Mouse (Mus musculus): Measurements from ENCODE around the gene Olfr1393. TPM values are rescaled to one million over a fixed set of nuclear protein-coding genes. Genes with fewer than 3 reads are reported as not detected.

Gene Olfr1393
- total and polyA plus RNA-seq, 3 experiments: 0.39 to 1.8 (median 0.39) TPM

DNA sequence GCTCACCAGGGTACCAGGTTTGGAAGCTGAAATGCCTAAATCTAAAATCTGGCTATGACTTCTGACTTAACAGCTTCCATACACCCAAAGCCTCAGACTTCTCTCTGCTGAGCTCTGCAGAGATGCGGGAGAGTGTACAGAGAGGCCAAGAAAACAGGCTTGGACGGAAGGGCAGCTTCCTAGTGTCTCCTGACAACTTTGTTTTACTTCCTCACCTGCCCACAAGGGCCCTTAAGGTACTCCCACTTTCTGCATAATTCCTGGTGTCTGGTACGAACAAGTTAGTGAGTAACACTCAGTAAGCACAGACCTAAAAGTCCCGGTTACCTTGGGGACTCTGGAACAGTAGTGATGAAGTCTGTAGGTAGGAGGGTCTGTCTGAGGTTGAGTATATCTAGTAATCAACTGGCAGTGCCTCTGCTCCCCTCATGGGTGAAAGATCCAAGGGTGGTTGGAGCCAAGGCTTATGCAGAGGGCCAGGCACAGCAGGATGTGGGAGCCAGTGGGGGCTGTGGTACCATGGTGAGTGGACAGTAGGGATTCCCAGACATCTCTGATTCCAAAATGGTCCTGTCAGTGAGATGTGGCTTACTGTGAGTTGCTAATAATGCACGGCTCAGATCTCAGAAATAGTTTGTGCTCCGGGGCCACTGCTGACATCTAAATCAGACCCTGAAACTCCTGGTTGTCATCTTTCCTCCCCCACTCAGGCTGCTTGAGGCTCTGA, 29.0 kb upstream of the Olfr1393 start:
- Histone ChIP-seq H3K4me3 (no peak overlapping the region), H3K27me3 (ENCODE audit: control insufficient read depth, insufficient read depth, low read length) (no peaks in the 10 kb centered on the region), H3K9ac (ENCODE audit: low read depth, low read length) (peak overlapping the region; percentile 7; the same call in 1 of the 2 replicates), H3K79me2 (replicated peaks; ENCODE audit: control insufficient read depth, insufficient read depth, low read length) (peaks cover 5% of the 10 kb centered on the region; the same call in 1 of the 2 replicates), H3K27ac (peak overlapping the region; percentile 99), H3K36me3 (ENCODE audit: control insufficient read depth, insufficient read depth, low read length) (peaks cover 25% of the 10 kb centered on the region), H3K4me1 (ENCODE audit: control insufficient read depth, insufficient read depth, low read length) (peaks cover 36% of the 10 kb centered on the region)
- 56% methylated on average over 6 of the region's 6 CpGs for WGBS
- TF ChIP-seq CTCF (IDR thresholded peaks at IDR 0.05) (no peak), EP300 (IDR thresholded peaks at IDR 0.05; ENCODE audit: insufficient read depth, low read depth, low read length) (no peak), POLR2A (IDR thresholded peaks at IDR 0.05; ENCODE audit: insufficient read depth, low read depth, low read length) (no peak)
- intact Hi-C loops (cut with DNase I): no loop called here
- DNase-seq: no peak

DNA sequence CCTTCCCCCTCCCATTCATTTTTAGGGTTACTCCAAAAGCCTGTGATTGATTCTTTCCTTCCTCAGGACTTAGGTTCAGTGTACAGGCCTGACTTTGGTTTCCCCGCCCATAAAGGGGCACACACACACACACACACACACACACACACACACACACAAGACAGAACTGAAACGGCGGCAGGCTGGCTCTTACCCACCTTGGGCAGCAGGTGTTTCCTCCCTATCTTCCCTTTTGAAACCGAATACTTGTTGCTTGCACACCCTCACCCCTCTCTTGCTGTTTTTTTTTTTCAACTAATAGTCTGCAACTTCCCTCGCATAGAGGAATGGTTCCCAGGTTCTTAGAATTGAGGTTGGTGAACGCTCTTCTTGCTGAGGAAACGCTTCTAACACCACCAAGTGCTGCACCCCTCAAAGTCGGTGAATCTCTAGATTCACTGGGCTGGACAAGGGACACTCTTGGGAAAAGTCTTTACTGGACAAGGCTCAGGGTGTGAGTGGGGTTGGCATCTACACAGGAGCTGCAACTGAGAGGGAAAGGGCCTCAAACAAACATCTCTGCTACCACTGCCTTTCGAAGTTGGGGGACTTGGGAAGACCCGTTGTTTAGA, 28.2 kb upstream of the Olfr1393 start:
- WGBS: 17% methylated on average over 10 of the region's 10 CpGs
- peaks cover 35% of the 10 kb centered on the region for H3K4me1 ChIP-seq (ENCODE audit: control insufficient read depth, insufficient read depth, low read length)

DNA sequence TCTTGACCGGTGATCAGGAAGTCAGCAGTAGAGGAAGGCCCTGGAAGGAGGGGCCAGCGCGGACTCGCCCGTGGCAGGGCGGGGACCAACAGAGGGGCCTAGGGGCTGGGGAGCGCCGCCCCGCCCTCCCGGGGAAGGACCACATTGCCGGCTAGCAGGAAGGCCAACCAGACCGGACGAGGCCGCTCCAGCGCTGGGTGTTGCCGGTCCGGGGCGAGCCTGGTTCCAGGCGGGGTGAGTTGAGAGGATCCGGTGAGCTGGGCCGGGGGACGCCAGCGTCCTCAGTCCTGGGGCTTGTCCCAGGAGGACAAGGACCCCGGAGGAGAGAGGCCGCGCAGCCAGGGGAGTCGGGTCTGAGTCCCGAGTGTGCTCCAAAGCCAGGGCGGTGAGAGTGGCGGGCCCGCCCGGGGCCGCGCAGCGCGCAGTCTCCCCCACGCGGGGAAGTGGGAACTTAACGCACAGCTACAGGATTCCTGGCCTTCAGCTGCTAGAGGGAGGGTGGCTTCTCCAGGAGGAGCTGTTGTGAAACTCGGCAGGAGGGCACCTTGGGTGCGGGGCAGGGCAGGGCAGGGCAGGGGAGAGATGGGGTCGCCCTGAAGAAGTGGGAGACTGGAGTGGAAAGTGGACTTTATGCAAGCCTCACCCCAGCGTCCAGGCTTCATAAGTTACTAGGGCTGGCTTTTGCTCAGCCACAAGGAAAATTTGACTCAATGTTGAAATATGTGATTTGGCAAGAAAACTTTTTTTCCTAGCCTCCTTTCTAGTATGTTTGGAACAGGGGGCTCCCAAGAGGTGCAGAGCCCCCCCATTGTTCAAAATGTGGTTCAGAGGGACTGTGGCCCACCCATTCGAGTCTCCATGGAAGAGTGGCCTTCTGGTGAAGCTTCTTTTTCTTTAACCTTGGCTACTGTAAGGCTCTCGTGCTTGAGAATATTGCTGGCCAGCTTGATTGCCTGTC, 27.4 kb upstream of the Olfr1393 start:
- intact Hi-C loops (cut with DNase I): loop anchor here (2.0 to 5.0 kb wide), 3 partner anchors 48 to 433 kb away; partner anchors contain the start of genes Trim41 and Zfp62
- peak; percentile 58; the same call in 1 of the 2 replicates for TF ChIP-seq EP300 (IDR thresholded peaks at IDR 0.05; ENCODE audit: insufficient read depth, low read depth, low read length)
- peak; percentile 92 for TF ChIP-seq POLR2A (IDR thresholded peaks at IDR 0.05; ENCODE audit: insufficient read depth, low read depth, low read length)
- TF ChIP-seq CTCF (IDR thresholded peaks at IDR 0.05): peak; percentile 64
- Histone ChIP-seq H3K4me3 (peak overlapping the region; percentile 65), H3K27ac (peak overlapping the region; percentile 99), H3K4me1 (ENCODE audit: control insufficient read depth, insufficient read depth, low read length) (peaks cover 31% of the 10 kb centered on the region), H3K36me3 (ENCODE audit: control insufficient read depth, insufficient read depth, low read length) (peaks cover 29% of the 10 kb centered on the region), H3K9ac (ENCODE audit: low read depth, low read length) (peak overlapping the region; percentile 93), H3K27me3 (ENCODE audit: control insufficient read depth, insufficient read depth, low read length) (no peaks in the 10 kb centered on the region), H3K79me2 (replicated peaks; ENCODE audit: control insufficient read depth, insufficient read depth, low read length) (peaks cover 8% of the 10 kb centered on the region)
- DNase-seq: peak; percentile 96 to 97
- WGBS: under 1% methylated on average over 45 of the region's 45 CpGs

More for the DNA sequence above, 28.2 kb upstream of the Olfr1393 start:
- no peak for DNase-seq
- peak overlapping the region; percentile 93 for H3K9ac ChIP-seq (ENCODE audit: low read depth, low read length)
- H3K27ac ChIP-seq: peak overlapping the region; percentile 99
- H3K4me3 ChIP-seq: peak overlapping the region; percentile 65
- peaks cover 31% of the 10 kb centered on the region for H3K36me3 ChIP-seq (ENCODE audit: control insufficient read depth, insufficient read depth, low read length)
- intact Hi-C loops (cut with DNase I): loop anchor here (2.0 to 5.0 kb wide), 3 partner anchors 47 to 433 kb away; partner anchors contain the start of genes Trim41 and Zfp62
- no peaks in the 10 kb centered on the region for H3K27me3 ChIP-seq (ENCODE audit: control insufficient read depth, insufficient read depth, low read length)
- TF ChIP-seq CTCF (IDR thresholded peaks at IDR 0.05) (no peak), EP300 (IDR thresholded peaks at IDR 0.05; ENCODE audit: insufficient read depth, low read depth, low read length) (no peak), POLR2A (IDR thresholded peaks at IDR 0.05; ENCODE audit: insufficient read depth, low read depth, low read length) (no peak)
- peaks cover 8% of the 10 kb centered on the region for H3K79me2 ChIP-seq (replicated peaks; ENCODE audit: control insufficient read depth, insufficient read depth, low read length)

- H3K27me3 ChIP-seq (ENCODE audit: control insufficient read depth, insufficient read depth, low read length): no peaks in the 10 kb centered on the region
- H3K79me2 ChIP-seq (replicated peaks; ENCODE audit: control insufficient read depth, insufficient read depth, low read length): peaks cover 8% of the 10 kb centered on the region
- peak overlapping the region; percentile 65 for H3K4me3 ChIP-seq
- H3K4me1 ChIP-seq (ENCODE audit: control insufficient read depth, insufficient read depth, low read length): peaks cover 33% of the 10 kb centered on the region
- no peak for DNase-seq
- 38% methylated on average over 7 of the region's 7 CpGs for WGBS
- peaks cover 30% of the 10 kb centered on the region for H3K36me3 ChIP-seq (ENCODE audit: control insufficient read depth, insufficient read depth, low read length)
- H3K27ac ChIP-seq: peak overlapping the region; percentile 99
- TF ChIP-seq POLR2A (IDR thresholded peaks at IDR 0.05; ENCODE audit: insufficient read depth, low read depth, low read length): no peak
- TF ChIP-seq EP300 (IDR thresholded peaks at IDR 0.05; ENCODE audit: insufficient read depth, low read depth, low read length): no peak
- no peak for TF ChIP-seq CTCF (IDR thresholded peaks at IDR 0.05)
- peak overlapping the region; percentile 93 for H3K9ac ChIP-seq (ENCODE audit: low read depth, low read length)
- intact Hi-C loops (cut with DNase I): loop anchor here (2.0 to 5.0 kb wide), 3 partner anchors 49 to 434 kb away; partner anchors contain the start of genes Trim41 and Zfp62
Measured at GRCm38 (mm10) chr11:49251380-49251761, 26.7 kb upstream of the Olfr1393 start.

DNA sequence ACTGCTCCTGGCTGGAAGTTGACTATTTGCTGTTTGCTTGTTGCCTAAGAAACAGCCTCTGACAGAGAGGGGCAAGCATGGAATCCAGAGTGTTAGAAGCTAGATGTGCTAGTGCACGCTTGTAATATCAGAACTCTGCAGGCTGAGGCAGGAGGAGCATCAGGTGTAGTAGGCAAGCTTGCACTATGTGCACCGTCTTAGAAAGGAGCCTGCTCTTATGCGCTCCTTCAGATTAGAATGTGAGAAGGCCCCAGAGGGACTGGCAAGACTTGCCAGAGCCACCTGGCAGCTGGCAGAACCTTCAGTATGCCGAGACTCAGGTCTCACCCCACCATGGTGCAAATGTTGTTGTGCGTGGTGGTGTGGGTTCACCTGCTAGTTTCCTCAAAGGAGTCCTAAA, 26.1 kb upstream of the Olfr1393 start:
- H3K4me1 ChIP-seq (ENCODE audit: control insufficient read depth, insufficient read depth, low read length): peaks cover 31% of the 10 kb centered on the region

More for the DNA sequence above, 26.1 kb upstream of the Olfr1393 start:
- peak overlapping the region; percentile 99; the same call in 1 of the 2 replicates for H3K27ac ChIP-seq
- no peaks in the 10 kb centered on the region for H3K27me3 ChIP-seq (ENCODE audit: control insufficient read depth, insufficient read depth, low read length)
- intact Hi-C loops (cut with DNase I): loop anchor here (5.0 kb wide), 2 partner anchors 145 to 435 kb away; partner anchors contain the start of gene Trim41
- peak overlapping the region; percentile 65; the same call in 1 of the 2 replicates for H3K4me3 ChIP-seq
- TF ChIP-seq CTCF (IDR thresholded peaks at IDR 0.05) (no peak), POLR2A (IDR thresholded peaks at IDR 0.05; ENCODE audit: insufficient read depth, low read depth, low read length) (no peak), EP300 (IDR thresholded peaks at IDR 0.05; ENCODE audit: insufficient read depth, low read depth, low read length) (no peak)
- peaks cover 36% of the 10 kb centered on the region for H3K36me3 ChIP-seq (ENCODE audit: control insufficient read depth, insufficient read depth, low read length)
- peak overlapping the region; percentile 34 for H3K9ac ChIP-seq (ENCODE audit: low read depth, low read length)
- 43% methylated on average over 5 of the region's 5 CpGs for WGBS
- DNase-seq: no peak
- peaks cover 8% of the 10 kb centered on the region for H3K79me2 ChIP-seq (replicated peaks; ENCODE audit: control insufficient read depth, insufficient read depth, low read length)
